Mouse (Mus musculus) forebrain, embryonic 10.5 days (tissue): ENCODE measurements at regions not wholly inside any gene's neighbourhood (a gene's known extent, or its start where the extent isn't known, plus 50 kb on each side); places are given as distances from the start of the nearest gene placed in this dataset.

Experiments used
- DNase-seq: peaks from one replicate; pipeline ENCODE4 v3.0.0-alpha.2; 2017; ENCODE audit warnings: low spot score; ENCODE audit errors: extremely low spot score
- H3K27ac ChIP-seq: fragments of 300-500 bp; sonication (generic); 2 replicates; pipeline ENCODE4 v1.5.1; 2016; ENCODE audit warnings: mild to moderate bottlenecking
- H3K27me3 ChIP-seq: fragments of 300-500 bp; sonication (generic); 2 replicates; pipeline ENCODE4 v1.6.1; 2016; ENCODE audit warnings: mild to moderate bottlenecking; ENCODE audit not compliant: poor library complexity, severe bottlenecking
- H3K36me3 ChIP-seq: fragments of 300-500 bp; sonication (generic); replicated peaks from 2 replicates; pipeline ENCODE4 v1.6.1; 2016; ENCODE audit warnings: mild to moderate bottlenecking, moderate library complexity
- H3K4me1 ChIP-seq: fragments of 300-500 bp; sonication (generic); 2 replicates; pipeline ENCODE4 v1.6.1; 2016
- H3K4me3 ChIP-seq: fragments of 300-500 bp; sonication (generic); 2 replicates; pipeline ENCODE4 v1.5.1; 2016; ENCODE audit warnings: mild to moderate bottlenecking, moderate library complexity
- H3K9me3 ChIP-seq: fragments of 300-500 bp; sonication (generic); 2 replicates; pipeline ENCODE4 v1.6.1; 2016; ENCODE audit warnings: mild to moderate bottlenecking, moderate library complexity
- WGBS: fragments of 180-500 bp; shearing (Covaris S2); methylation state at CpG from one replicate; pipeline ENCODE4 v1.1.7; 2016; 5-methylcytosine and 5-hydroxymethylcytosine counted together

GRCm38 (mm10) chr2:129960364-129960763 lies 51.8 kb upstream of the Tgm3 start:
- H3K36me3 ChIP-seq: no peaks in the 10 kb centered on the region
- WGBS: 100% methylated on average over 4 of the region's 4 CpGs
- no peaks in the 10 kb centered on the region for H3K4me1 ChIP-seq
- H3K27me3 ChIP-seq: no peaks in the 10 kb centered on the region
- H3K27ac ChIP-seq: no peak overlapping the region
- no peaks in the 10 kb centered on the region for H3K9me3 ChIP-seq
- H3K4me3 ChIP-seq: no peak overlapping the region
- DNase-seq: no peak

- WGBS: 87% methylated on average over 5 of the region's 5 CpGs
- Histone ChIP-seq H3K4me1 (no peaks in the 10 kb centered on the region), H3K27ac (no peak overlapping the region), H3K4me3 (no peak overlapping the region), H3K27me3 (no peaks in the 10 kb centered on the region), H3K9me3 (no peaks in the 10 kb centered on the region), H3K36me3 (no peaks in the 10 kb centered on the region)
- no peak for DNase-seq
Measured at GRCm38 (mm10) chr2:129961522-129961921, 50.6 kb upstream of the Tgm3 start.
